Mouse (Mus musculus) spleen, adult 2 months (tissue): ENCODE results near the gene Stk32b.

Experiments used
- CTCF ChIP-seq: fragments of 200-500 bp; IDR thresholded peaks from 2 replicates; pipeline ENCODE4 v1.5.1; 2011; ENCODE audit warnings: mild to moderate bottlenecking, inconsistent platforms; ENCODE audit not compliant: insufficient read depth, insufficient read length, insufficient replicate concordance; ENCODE audit errors: extremely low read depth
- POLR2A ChIP-seq: fragments of 200-500 bp; IDR thresholded peaks from 2 replicates; pipeline ENCODE4 v1.6.1; 2011; ENCODE audit warnings: low read depth, low read length, inconsistent platforms

DNA sequence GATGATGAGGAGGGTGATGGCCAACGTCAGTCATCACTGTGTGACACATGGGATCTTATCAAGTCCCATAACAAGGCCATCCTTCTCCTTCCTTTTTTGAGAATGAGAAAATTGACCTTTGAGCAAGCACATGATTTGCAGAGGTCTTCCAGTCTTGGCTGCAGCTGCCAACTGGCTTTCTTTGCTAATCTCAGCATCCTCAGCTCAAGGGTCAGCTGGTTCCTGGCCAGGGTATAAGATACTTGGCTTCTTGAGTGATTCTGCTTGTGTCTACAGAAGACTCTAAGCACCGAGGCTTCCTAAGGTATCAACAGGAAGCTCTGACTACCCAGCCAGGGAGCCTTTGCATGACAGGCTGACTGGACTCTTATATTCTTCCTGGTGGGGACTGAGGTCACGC is 269.4 kb downstream of the Stk32b start:
- no peak for TF ChIP-seq CTCF
- TF ChIP-seq POLR2A: no peak
